Mouse (Mus musculus) embryonic facial prominence, embryonic 10.5 days (tissue): ENCODE data around the gene 4930539E08Rik. TPM values are rescaled to one million over a fixed set of nuclear protein-coding genes. Genes with fewer than 3 reads are reported as not detected.

ENCODE experiments used
- DNase-seq: peaks from one replicate; pipeline ENCODE4 v3.0.0-alpha.2; 2017; ENCODE audit warnings: low spot score
- H3K27ac ChIP-seq: fragments of 300-500 bp; sonication (generic); replicated peaks from 2 replicates; pipeline ENCODE4 v1.5.1; 2016; ENCODE audit warnings: mild to moderate bottlenecking
- H3K27me3 ChIP-seq: fragments of 300-500 bp; sonication (generic); replicated peaks from 2 replicates; pipeline ENCODE4 v1.6.1; 2016; ENCODE audit warnings: low read depth, mild to moderate bottlenecking; ENCODE audit not compliant: poor library complexity, severe bottlenecking
- H3K36me3 ChIP-seq: fragments of 300-500 bp; sonication (generic); replicated peaks from 2 replicates; pipeline ENCODE4 v1.6.1; 2016; ENCODE audit warnings: mild to moderate bottlenecking, moderate library complexity
- H3K4me1 ChIP-seq: fragments of 300-500 bp; sonication (generic); 2 replicates; pipeline ENCODE4 v1.6.1; 2016
- H3K4me3 ChIP-seq: fragments of 300-500 bp; sonication (generic); 2 replicates; pipeline ENCODE4 v1.5.1; 2016; ENCODE audit warnings: mild to moderate bottlenecking, moderate library complexity
- H3K9me3 ChIP-seq: fragments of 300-500 bp; sonication (generic); 2 replicates; pipeline ENCODE4 v1.6.1; 2016; ENCODE audit warnings: mild to moderate bottlenecking
- WGBS: fragments of 180-500 bp; shearing (Covaris S2); methylation state at CpG from one replicate; pipeline ENCODE4 v1.1.7; 2016; 5-methylcytosine and 5-hydroxymethylcytosine counted together
- polyA plus RNA-seq: library from polyadenylated mRNA; unstranded; fragments of >200 nt; fragmentation: Nextera tagmentation; extraction: Ambion mirVana; gene quantifications from 2 replicates; pipeline ENCODE4 v1.2.1, GENCODE M21; 2016

4930539E08Rik gene
- polyA plus RNA-seq, 1 experiment from 2014 or later = 0.17 TPM

DNA sequence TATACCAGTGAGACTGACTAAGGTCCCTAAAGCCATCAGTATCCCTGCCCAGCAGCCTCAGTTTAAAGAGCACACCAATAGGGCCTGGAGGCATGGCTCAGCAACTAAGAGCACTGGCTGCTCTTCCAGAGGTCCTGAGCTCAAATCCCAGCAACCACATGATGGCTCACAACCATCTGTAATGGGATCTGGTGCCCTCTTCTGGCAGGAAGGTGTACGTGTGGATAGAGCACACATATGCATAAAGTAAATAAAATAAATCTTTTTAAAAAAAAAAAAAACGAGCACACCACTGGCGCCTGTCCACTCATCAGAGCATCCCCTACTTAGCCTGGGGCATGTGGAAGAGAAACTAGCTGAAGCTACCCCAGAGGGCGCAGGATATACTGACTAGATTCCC, 13.6 kb downstream of the 4930539E08Rik start:
- DNase-seq = no peak
- 75% methylated on average over 4 of the region's 4 CpGs for WGBS
- H3K4me1 ChIP-seq = peaks cover 38% of the 10 kb centered on the region
- no peaks in the 10 kb centered on the region for H3K9me3 ChIP-seq
- H3K27me3 ChIP-seq = peaks cover 16% of the 10 kb centered on the region
- H3K4me3 ChIP-seq = no peak overlapping the region
- no peaks in the 10 kb centered on the region for H3K36me3 ChIP-seq
- no peak overlapping the region for H3K27ac ChIP-seq

DNA sequence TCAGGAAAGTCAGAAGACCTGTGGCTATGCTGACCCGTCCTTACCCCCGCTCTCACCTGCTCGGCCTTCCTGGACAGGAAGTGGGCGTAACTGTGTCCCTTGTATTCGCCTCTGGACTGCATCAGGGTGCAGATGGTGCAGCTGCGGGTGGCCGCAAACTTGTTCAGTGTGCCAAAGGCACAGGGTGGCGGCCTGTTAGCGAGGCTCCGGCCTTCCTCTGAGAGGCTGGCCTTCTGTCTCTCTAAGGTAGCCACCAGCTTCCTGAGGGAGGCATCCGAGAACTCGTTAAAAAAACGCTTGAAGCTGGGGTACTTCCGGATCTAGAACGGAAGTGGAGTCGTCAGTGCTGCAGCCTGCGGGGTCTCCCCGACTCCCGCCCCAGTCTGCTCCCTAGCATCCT, 15.7 kb downstream of the 4930539E08Rik start:
- peaks cover 26% of the 10 kb centered on the region for H3K4me1 ChIP-seq
- 77% methylated on average over 19 of the region's 19 CpGs for WGBS
- no peaks in the 10 kb centered on the region for H3K9me3 ChIP-seq
- H3K4me3 ChIP-seq = no peak overlapping the region
- no peak for DNase-seq
- no peaks in the 10 kb centered on the region for H3K27me3 ChIP-seq
- no peaks in the 10 kb centered on the region for H3K36me3 ChIP-seq
- no peak overlapping the region for H3K27ac ChIP-seq

DNA sequence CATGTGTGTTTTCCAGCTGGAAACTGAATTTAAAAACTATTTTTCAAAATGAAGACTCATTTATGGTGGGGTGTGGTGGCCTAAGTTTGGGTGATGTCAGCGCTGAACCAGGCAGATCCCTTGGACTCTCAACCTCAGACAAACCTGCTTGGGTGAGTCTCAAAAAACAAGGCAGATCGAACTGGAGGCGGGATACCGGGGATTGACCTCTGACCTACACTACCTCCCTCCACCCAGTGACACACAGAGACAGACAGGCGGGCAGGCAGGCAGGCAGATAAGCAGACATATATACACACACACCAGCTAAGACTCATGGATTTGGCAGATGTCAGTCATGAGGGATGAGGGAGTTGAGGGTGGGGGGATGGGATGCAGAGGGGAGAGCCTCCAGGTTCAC, 16.9 kb downstream of the 4930539E08Rik start:
- no peak overlapping the region for H3K4me3 ChIP-seq
- 66% methylated on average over 5 of the region's 5 CpGs for WGBS
- H3K4me1 ChIP-seq = peaks cover 24% of the 10 kb centered on the region
- H3K27me3 ChIP-seq = no peaks in the 10 kb centered on the region
- no peak for DNase-seq
- H3K9me3 ChIP-seq = no peaks in the 10 kb centered on the region; the same call in 1 of the 2 replicates
- no peak overlapping the region for H3K27ac ChIP-seq
- H3K36me3 ChIP-seq = no peaks in the 10 kb centered on the region

DNA sequence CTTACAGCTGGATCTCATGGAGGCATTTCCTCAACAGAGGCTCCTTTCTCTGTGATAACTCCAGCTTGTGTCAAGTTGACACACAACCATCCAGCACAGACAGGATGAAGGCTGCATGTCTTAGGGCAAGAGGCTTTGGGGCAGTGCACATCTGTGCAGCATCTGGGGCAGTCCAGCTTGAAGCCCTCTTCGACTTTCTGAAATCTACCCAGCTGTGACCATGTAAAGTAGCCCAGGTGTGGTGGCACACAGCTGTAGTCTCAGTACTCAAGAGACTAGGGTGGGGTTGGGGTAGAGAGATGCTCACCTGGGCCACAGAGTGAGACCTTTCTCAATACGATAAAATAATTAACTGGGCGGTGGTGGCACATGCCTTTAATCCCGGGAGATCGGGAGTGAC, 17.3 kb downstream of the 4930539E08Rik start:
- H3K36me3 ChIP-seq = no peaks in the 10 kb centered on the region
- H3K27ac ChIP-seq = no peak overlapping the region
- no peak overlapping the region for H3K4me3 ChIP-seq
- H3K4me1 ChIP-seq = peaks cover 24% of the 10 kb centered on the region
- 83% methylated on average over 5 of the region's 5 CpGs for WGBS
- no peaks in the 10 kb centered on the region; the same call in 1 of the 2 replicates for H3K9me3 ChIP-seq
- DNase-seq = no peak
- H3K27me3 ChIP-seq = no peaks in the 10 kb centered on the region

DNA sequence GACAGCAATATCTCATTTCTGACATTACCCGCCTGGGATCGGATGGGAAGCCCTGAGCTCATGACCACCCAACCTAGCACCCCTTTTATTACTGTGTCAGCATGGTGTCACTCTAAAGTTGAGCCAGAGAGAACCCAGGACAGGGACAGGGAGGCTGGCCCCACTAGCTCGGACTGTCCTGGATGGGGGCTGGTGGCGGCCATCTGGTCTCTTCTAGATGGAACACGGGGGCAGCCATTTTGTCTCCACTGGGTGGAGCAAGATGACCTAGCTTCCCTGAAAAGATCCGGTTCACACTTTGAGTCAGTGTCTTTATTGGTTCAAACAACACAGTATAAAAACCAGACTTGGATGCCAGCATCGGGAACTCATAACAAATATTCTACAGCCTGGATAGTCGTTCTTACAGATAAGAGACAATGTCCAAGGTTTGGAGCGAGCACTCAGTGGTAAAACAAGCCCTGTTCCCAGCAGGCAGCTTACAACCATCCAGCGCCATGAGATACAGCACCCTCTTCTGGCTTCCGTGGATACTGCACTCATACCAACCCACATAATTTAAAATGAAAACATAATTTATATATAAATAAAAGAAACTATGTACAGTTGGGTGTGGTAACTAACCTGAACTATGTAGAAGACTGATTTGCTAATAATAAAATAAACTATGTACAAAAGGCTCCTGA, 18.9 kb downstream of the 4930539E08Rik start:
- Histone ChIP-seq H3K27me3 (no peaks in the 10 kb centered on the region), H3K9me3 (peaks cover 5% of the 10 kb centered on the region; the same call in 1 of the 2 replicates), H3K36me3 (no peaks in the 10 kb centered on the region), H3K4me1 (peaks cover 24% of the 10 kb centered on the region), H3K27ac (no peak overlapping the region), H3K4me3 (no peak overlapping the region)
- 93% methylated on average over 11 of the region's 11 CpGs for WGBS
- DNase-seq = no peak

DNA sequence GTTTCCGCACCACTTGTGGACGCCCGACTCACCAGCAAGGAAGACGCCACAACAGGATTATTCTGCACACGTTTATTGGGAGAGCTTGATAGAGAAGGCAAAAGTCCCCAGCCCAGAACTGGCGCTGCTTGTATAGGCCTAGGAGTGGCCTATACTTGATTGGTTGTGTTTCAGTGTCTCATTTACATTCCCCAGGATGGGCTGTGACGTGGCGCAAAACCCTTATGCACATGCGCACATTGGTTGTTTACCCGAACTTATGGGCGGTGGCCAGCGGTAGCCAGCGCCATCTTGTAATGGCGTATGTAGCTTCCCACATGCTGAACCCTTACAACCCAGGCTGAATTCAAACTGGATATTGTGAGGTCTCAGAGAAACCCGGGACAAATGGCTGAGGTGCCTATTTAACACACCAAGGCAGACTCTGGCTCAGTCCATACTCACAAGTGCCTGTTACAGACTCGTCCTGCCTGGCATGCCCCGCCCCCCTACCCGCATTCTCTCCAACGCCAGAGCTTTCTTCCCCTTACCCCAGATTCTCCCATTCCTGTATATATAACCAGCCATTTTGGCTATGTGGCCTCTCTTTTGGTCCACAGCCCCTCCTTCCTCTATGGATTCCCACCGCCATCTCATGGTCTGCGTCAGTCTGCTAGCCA, 19.8 kb downstream of the 4930539E08Rik start:
- WGBS = 95% methylated on average over 21 of the region's 21 CpGs
- Histone ChIP-seq H3K4me3 (no peak overlapping the region), H3K9me3 (peaks cover 5% of the 10 kb centered on the region; the same call in 1 of the 2 replicates), H3K27ac (no peak overlapping the region), H3K4me1 (peaks cover 24% of the 10 kb centered on the region), H3K27me3 (no peaks in the 10 kb centered on the region), H3K36me3 (no peaks in the 10 kb centered on the region)
- DNase-seq = no peak

DNA sequence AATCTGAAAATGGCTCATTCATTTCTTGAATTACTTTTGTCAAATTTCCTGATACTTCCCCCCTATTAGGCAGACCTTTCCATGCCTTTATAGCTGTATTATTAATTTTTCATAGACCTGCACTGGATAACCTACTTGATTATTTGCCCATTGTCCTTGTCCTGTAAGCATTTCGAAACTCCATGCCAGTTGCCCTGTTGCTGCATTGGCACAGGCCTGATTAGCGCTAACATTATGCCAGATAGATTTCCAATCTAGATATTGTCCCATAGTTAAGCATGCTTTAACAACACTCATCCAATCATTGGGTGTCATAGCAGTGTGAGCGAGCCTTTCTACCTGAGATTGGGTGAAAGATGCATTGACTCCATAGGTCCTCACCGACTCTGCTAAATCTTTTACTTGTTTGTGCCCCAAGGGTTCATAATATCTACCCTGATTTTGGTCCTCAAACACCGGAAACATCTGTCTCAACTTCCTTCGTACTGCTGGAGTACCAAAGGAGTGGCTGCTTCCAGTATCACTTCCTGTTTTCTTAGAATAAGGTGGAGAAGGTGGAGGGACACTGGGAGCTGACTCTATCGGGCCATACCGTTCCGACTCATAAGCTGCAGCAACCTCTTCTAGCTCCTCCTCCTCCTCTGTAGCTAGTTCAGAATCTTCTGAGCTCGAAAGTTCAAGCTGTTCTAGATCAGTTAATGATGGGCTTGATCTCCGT, 20.9 kb downstream of the 4930539E08Rik start:
- H3K36me3 ChIP-seq = no peaks in the 10 kb centered on the region
- no peak overlapping the region for H3K4me3 ChIP-seq
- H3K27ac ChIP-seq = no peak overlapping the region
- H3K9me3 ChIP-seq = peaks cover 5% of the 10 kb centered on the region; the same call in 1 of the 2 replicates
- no peak for DNase-seq
- H3K27me3 ChIP-seq = no peaks in the 10 kb centered on the region
- H3K4me1 ChIP-seq = peaks cover 18% of the 10 kb centered on the region
- 89% methylated on average over 11 of the region's 11 CpGs for WGBS

DNA sequence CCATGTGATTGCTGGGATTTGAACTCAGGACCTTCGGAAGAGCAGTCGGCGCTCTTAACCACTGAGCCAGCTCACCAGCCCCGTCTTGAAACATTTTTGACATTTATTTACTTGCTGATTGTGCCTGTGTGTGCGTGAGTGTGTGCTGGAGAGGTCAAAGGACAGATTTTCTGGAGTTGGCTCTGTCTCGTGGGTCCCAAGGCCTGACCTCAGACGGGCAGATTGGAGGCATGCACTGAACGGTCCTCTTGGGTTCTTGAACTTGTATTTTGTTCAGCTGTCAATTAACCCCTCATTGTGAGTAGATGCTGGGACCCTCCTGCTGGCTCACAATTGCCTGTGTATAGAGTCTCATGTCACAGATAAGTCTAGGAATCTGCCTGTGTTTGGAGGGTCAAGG, 28.9 kb downstream of the 4930539E08Rik start:
- no peak overlapping the region for H3K27ac ChIP-seq
- 74% methylated on average over 8 of the region's 8 CpGs for WGBS
- H3K9me3 ChIP-seq = peaks cover 11% of the 10 kb centered on the region; the same call in 1 of the 2 replicates
- no peaks in the 10 kb centered on the region for H3K36me3 ChIP-seq
- H3K27me3 ChIP-seq = peaks cover 10% of the 10 kb centered on the region
- H3K4me1 ChIP-seq = peaks cover 9% of the 10 kb centered on the region
- no peak overlapping the region for H3K4me3 ChIP-seq
- no peak for DNase-seq

DNA sequence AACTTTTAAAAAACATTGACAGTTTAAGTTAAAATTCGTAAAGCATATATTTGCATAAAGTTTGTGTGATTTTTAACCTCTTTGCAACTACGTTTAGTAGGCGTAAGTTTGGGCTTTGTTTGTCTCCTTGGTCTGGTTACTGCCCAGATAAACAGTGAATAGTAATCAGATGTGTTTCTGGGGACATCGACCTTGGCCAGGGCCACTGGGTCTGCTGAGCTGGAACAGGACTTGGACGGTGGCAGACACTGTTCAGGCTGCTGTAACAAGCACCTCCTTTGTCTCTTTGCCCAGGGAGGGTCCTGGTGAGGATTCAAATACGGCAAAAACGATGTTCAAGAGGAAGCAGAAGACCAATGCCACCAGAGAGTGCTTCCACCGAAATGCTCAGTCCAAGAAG, 29.9 kb downstream of the 4930539E08Rik start:
- no peak for DNase-seq
- Histone ChIP-seq H3K9me3 (peaks cover 11% of the 10 kb centered on the region; the same call in 1 of the 2 replicates), H3K36me3 (no peaks in the 10 kb centered on the region), H3K4me1 (peaks cover 10% of the 10 kb centered on the region), H3K4me3 (no peak overlapping the region), H3K27ac (no peak overlapping the region), H3K27me3 (peaks cover 20% of the 10 kb centered on the region)
- 89% methylated on average over 8 of the region's 8 CpGs for WGBS

DNA sequence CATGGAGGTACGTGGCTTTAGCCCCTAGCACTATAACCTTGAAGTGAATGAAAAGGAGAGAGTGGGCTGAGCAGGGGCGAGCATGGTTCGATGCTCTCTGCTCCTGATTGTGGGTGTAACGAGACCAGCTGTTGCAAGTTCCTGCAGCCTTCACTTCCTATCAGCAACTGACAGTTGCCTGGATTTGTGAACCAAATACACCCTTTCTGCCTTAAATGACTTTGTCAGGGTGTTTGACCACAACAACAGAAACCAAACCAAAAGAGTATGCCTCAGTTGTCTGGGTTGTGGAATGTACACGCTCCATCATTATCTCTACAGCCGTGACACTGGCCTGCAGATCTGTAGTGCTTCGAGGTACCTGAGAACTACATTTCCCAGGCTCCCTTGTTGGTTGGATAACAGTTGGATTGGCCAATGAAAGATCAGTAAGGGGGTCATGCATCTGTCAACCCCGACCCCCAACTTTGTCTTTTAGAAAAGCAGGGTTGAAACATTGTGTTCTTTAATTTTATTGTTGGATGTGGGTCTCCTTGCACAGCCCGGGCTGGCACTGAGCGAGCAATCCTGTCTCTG, 31.1 kb downstream of the 4930539E08Rik start:
- no peak for DNase-seq
- Histone ChIP-seq H3K4me3 (no peak overlapping the region), H3K4me1 (peaks cover 13% of the 10 kb centered on the region), H3K9me3 (peaks cover 11% of the 10 kb centered on the region; the same call in 1 of the 2 replicates), H3K27me3 (peaks cover 28% of the 10 kb centered on the region), H3K27ac (no peak overlapping the region), H3K36me3 (no peaks in the 10 kb centered on the region)
- 71% methylated on average over 10 of the region's 10 CpGs for WGBS

DNA sequence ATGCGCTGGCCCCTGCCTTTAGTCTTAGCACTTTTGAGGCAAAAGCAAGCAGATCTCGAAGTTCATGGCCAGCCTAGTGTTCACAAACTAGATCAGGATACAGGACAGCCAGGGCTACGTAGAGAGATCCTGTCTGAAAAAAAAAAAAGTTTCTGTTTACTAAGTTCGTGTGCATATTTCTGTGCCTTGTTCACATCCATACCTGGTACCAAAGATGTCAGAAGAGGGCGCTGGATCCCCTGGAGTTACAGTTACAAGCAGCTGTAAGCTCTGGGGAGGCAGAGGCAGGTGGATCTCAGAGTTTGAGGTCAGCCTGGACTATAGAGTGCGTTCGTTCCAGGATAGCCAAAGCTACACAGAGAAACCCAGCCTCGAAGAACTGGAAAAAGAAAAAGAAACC, 32.3 kb downstream of the 4930539E08Rik start:
- 56% methylated on average over 8 of the region's 8 CpGs for WGBS

DNA sequence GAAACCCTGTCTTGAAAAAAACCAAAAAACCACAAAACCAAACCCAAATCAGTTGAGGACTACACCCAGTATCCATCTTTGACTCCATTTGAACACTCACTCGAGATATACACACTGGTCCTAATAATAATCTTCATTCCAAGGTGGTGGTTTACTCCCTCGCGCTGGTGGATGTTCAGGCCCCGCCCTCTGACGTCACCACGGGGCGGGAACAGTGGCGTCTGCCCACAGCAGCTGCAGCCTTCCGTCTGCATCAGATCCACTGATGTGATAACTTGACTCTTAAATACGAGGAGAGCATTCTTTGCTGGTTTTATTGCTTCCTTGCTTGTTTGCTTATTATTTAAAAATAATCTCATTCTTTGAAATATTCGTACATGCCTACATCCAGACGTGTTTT, 32.8 kb downstream of the 4930539E08Rik start:
- peak; percentile 76 for DNase-seq
- peaks cover 37% of the 10 kb centered on the region for H3K27me3 ChIP-seq
- H3K9me3 ChIP-seq = no peaks in the 10 kb centered on the region
- H3K36me3 ChIP-seq = no peaks in the 10 kb centered on the region
- no peak overlapping the region for H3K27ac ChIP-seq
- peaks cover 9% of the 10 kb centered on the region for H3K4me1 ChIP-seq
- WGBS = 6% methylated on average over 12 of the region's 12 CpGs
- H3K4me3 ChIP-seq = peak overlapping the region; percentile 21; the same call in 1 of the 2 replicates

More for the DNA sequence above, 32.3 kb downstream of the 4930539E08Rik start:
- H3K36me3 ChIP-seq = no peaks in the 10 kb centered on the region
- DNase-seq = no peak
- 0 out of 2 replicates have a peak overlapping the region, but pooled peaks have one; percentile 21 for H3K4me3 ChIP-seq
- H3K4me1 ChIP-seq = peaks cover 8% of the 10 kb centered on the region; the same call in 1 of the 2 replicates
- H3K27ac ChIP-seq = no peak overlapping the region
- H3K9me3 ChIP-seq = peaks cover under 1% of the 10 kb centered on the region; the same call in 1 of the 2 replicates
- H3K27me3 ChIP-seq = peaks cover 34% of the 10 kb centered on the region
